Mouse (Mus musculus) limb, embryonic 11.5 days (tissue): ENCODE measurements around the gene Arrdc2. TPM values are rescaled to one million over a fixed set of nuclear protein-coding genes. Genes with fewer than 3 reads are reported as not detected.

Experiments
- ATAC-seq: fragments of 200-750 bp; cut with Nextera tagmentation; 2 replicates; pipeline ENCODE4 v1.8.0; 2017; ENCODE audit warnings: low read depth; ENCODE audit not compliant: insufficient number of reproducible peaks, low FRiP score, low TSS enrichment
- DNase-seq: peaks from one replicate; pipeline ENCODE4 v3.0.0-alpha.2; 2015; ENCODE audit warnings: low spot score
- H3K27ac ChIP-seq: fragments of 300-500 bp; sonication (generic); replicated peaks from 2 replicates; pipeline ENCODE4 v1.5.1; 2014; ENCODE audit warnings: low read depth, mild to moderate bottlenecking, low read length
- H3K27me3 ChIP-seq: fragments of 300-500 bp; sonication (generic); 2 replicates; pipeline ENCODE4 v1.6.1; 2014; ENCODE audit warnings: mild to moderate bottlenecking, low read length, mixed read lengths; ENCODE audit not compliant: control insufficient read depth, insufficient read depth
- H3K36me3 ChIP-seq: fragments of 300-500 bp; sonication (generic); 2 replicates; pipeline ENCODE4 v1.6.1; 2014; ENCODE audit warnings: mild to moderate bottlenecking, low read length, moderate library complexity, mixed read lengths; ENCODE audit not compliant: control insufficient read depth, insufficient read depth
- H3K4me1 ChIP-seq: fragments of 300-500 bp; sonication (generic); 2 replicates; pipeline ENCODE4 v1.6.1; 2014; ENCODE audit warnings: low read length, mixed read lengths; ENCODE audit not compliant: control insufficient read depth, insufficient read depth
- H3K4me2 ChIP-seq: fragments of 300-500 bp; sonication (generic); 2 replicates; pipeline ENCODE4 v1.6.1; 2014; ENCODE audit warnings: low read depth, mild to moderate bottlenecking, moderate library complexity; ENCODE audit not compliant: severe bottlenecking
- H3K4me3 ChIP-seq: fragments of 300-500 bp; sonication (generic); 2 replicates; pipeline ENCODE4 v1.5.1; 2014; ENCODE audit warnings: low read depth, low read length
- H3K9ac ChIP-seq: fragments of 300-500 bp; sonication (generic); 2 replicates; pipeline ENCODE4 v1.6.1; 2014; ENCODE audit warnings: mild to moderate bottlenecking, low read length
- H3K9me3 ChIP-seq: fragments of 300-500 bp; sonication (generic); 2 replicates; pipeline ENCODE4 v1.6.1; 2016; ENCODE audit warnings: low read length; ENCODE audit not compliant: control insufficient read depth
- WGBS: fragments of 180-500 bp; shearing (Covaris S2); extraction: QIAGEN DNeasy Blood & Tissue Kit; methylation state at CpG from one replicate; pipeline ENCODE4 v1.1.7; 2014; 5-methylcytosine and 5-hydroxymethylcytosine counted together
- microRNA-seq: library from miRNA; unstranded; fragments of <30 nt; microRNA quantifications from one replicate; pipeline ENCODE4, GENCODE M21; 2016
- polyA plus RNA-seq: library from polyadenylated mRNA; unstranded; fragments of >200 nt; fragmentation: Nextera tagmentation; extraction: Ambion mirVana; gene quantifications from 2 replicates; pipeline ENCODE4 v1.2.1, GENCODE M21; 2014

The Arrdc2 gene
- polyA plus RNA-seq, 1 experiment from 2014 or later = 5.1 TPM

- 64% methylated on average over 8 of the region's 8 CpGs for WGBS
- H3K4me1 ChIP-seq = peaks cover 28% of the 10 kb centered on the region
Measured at GRCm38 (mm10) chr8:70790846-70791245, 48.7 kb downstream of the Arrdc2 start.

GRCm38 (mm10) chr8:70789046-70789445 lies 50.5 kb downstream of the Arrdc2 start:
- Histone ChIP-seq H3K4me1 (peaks cover 28% of the 10 kb centered on the region), H3K4me3 (no peak overlapping the region)
- ATAC-seq = no peak

More at GRCm38 (mm10) chr8:70790846-70791245, 48.7 kb downstream of the Arrdc2 start:
- Histone ChIP-seq H3K4me2 (peak overlapping the region; percentile 60), H3K9me3 (no peaks in the 10 kb centered on the region), H3K36me3 (peaks cover 2% of the 10 kb centered on the region; the same call in 1 of the 2 replicates), H3K27me3 (peaks cover 2% of the 10 kb centered on the region; the same call in 1 of the 2 replicates), H3K9ac (peak overlapping the region; percentile 75), H3K27ac (no peak overlapping the region), H3K4me3 (0 out of 2 replicates have a peak overlapping the region, but pooled peaks have one; percentile 60)
- no peak for ATAC-seq
- DNase-seq = no peak

GRCm38 (mm10) chr8:70787941-70788667 lies 51.4 kb downstream of the Arrdc2 start:
- DNase-seq (peak; percentile 84), ATAC-seq (no peak)
- Histone ChIP-seq H3K9me3 (no peaks in the 10 kb centered on the region), H3K9ac (no peak overlapping the region), H3K4me3 (0 out of 2 replicates have a peak overlapping the region, but pooled peaks have one; percentile 5), H3K4me1 (peaks cover 24% of the 10 kb centered on the region), H3K27me3 (no peaks in the 10 kb centered on the region), H3K36me3 (peaks cover 6% of the 10 kb centered on the region; the same call in 1 of the 2 replicates), H3K27ac (no peak overlapping the region), H3K4me2 (peak overlapping the region; percentile 28; the same call in 1 of the 2 replicates)
- 14% methylated on average over 30 of the region's 30 CpGs for WGBS

More at GRCm38 (mm10) chr8:70789046-70789445, 50.5 kb downstream of the Arrdc2 start:
- 72% methylated on average over 10 of the region's 10 CpGs for WGBS
- H3K9ac ChIP-seq = no peak overlapping the region
- H3K27me3 ChIP-seq = no peaks in the 10 kb centered on the region
- H3K36me3 ChIP-seq = peaks cover 6% of the 10 kb centered on the region; the same call in 1 of the 2 replicates
- no peaks in the 10 kb centered on the region for H3K9me3 ChIP-seq
- DNase-seq = no peak
- no peak overlapping the region for H3K27ac ChIP-seq
- H3K4me2 ChIP-seq = no peak overlapping the region

- Histone ChIP-seq H3K9ac (no peak overlapping the region), H3K4me3 (no peak overlapping the region), H3K4me1 (peaks cover 17% of the 10 kb centered on the region)
Measured at GRCm38 (mm10) chr8:70787051-70787445, 52.5 kb downstream of the Arrdc2 start.

GRCm38 (mm10) chr8:70786291-70787050 lies 53.0 kb downstream of the Arrdc2 start:
- no peaks in the 10 kb centered on the region for H3K9me3 ChIP-seq
- no peak overlapping the region for H3K9ac ChIP-seq
- H3K4me1 ChIP-seq = peaks cover 14% of the 10 kb centered on the region
- H3K36me3 ChIP-seq = peaks cover 9% of the 10 kb centered on the region; the same call in 1 of the 2 replicates
- H3K4me2 ChIP-seq = no peak overlapping the region
- 87% methylated on average over 25 of the region's 25 CpGs for WGBS
- no peak overlapping the region for H3K27ac ChIP-seq
- no peaks in the 10 kb centered on the region for H3K27me3 ChIP-seq
- H3K4me3 ChIP-seq = no peak overlapping the region
- DNase-seq = no peak
- ATAC-seq = no peak

More at GRCm38 (mm10) chr8:70787051-70787445, 52.5 kb downstream of the Arrdc2 start:
- no peak for ATAC-seq
- Histone ChIP-seq H3K9me3 (no peaks in the 10 kb centered on the region), H3K4me2 (no peak overlapping the region), H3K27me3 (no peaks in the 10 kb centered on the region), H3K36me3 (peaks cover 9% of the 10 kb centered on the region; the same call in 1 of the 2 replicates), H3K27ac (no peak overlapping the region)
- no peak for DNase-seq
- WGBS = 87% methylated on average over 3 of the region's 3 CpGs

Small RNA genes lying within 50 kb of the gene (microRNA-seq; reads per million reads assigned to microRNA genes)
- gene Mir7240 = not detected

Other genes with a start within 250 kb of the Arrdc2 start
- gene Isyna1, start 245.3 kb downstream of the Arrdc2 start, polyA plus RNA-seq = 100 and 114 TPM in 2 replicates
- 167 and 177 TPM in 2 replicates for gene Ssbp4, start 230.8 kb downstream of the Arrdc2 start, polyA plus RNA-seq
- 0.57 TPM in 2 replicates for gene Lrrc25, start 223.6 kb downstream of the Arrdc2 start, polyA plus RNA-seq
- 0.15 TPM in 1 of 2 replicates, not detected in the other for gene Gdf15, start 207.3 kb downstream of the Arrdc2 start, polyA plus RNA-seq
- 48.9 and 59.4 TPM in 2 replicates for gene Pgpep1, start 179.3 kb downstream of the Arrdc2 start, polyA plus RNA-seq
- 356 and 388 TPM in 2 replicates for gene Lsm4, start 166.5 kb downstream of the Arrdc2 start, polyA plus RNA-seq
- 104 and 109 TPM in 2 replicates for gene Jund, start 140.8 kb downstream of the Arrdc2 start, polyA plus RNA-seq
- gene Iqcn, start 136.3 kb downstream of the Arrdc2 start, polyA plus RNA-seq = not detected in 2 replicates
- not detected in 2 replicates for gene Gm3336, start 121.2 kb downstream of the Arrdc2 start, polyA plus RNA-seq
- 0.08 and 0.13 TPM in 2 replicates for gene Pde4c, start 116.0 kb downstream of the Arrdc2 start, polyA plus RNA-seq
- 11.6 and 12.3 TPM in 2 replicates for gene Rab3a, start 85.0 kb downstream of the Arrdc2 start, polyA plus RNA-seq
- gene Mpv17l2, start 78.8 kb downstream of the Arrdc2 start, polyA plus RNA-seq = 23.1 and 23.6 TPM in 2 replicates
- 46.9 and 48.3 TPM in 2 replicates for gene Pik3r2, start 63.0 kb downstream of the Arrdc2 start, polyA plus RNA-seq
- gene Mast3, start 34.7 kb downstream of the Arrdc2 start, polyA plus RNA-seq = 11.7 and 14.6 TPM in 2 replicates
- gene Il12rb1, start 31.3 kb downstream of the Arrdc2 start, polyA plus RNA-seq = not detected in 2 replicates
- gene Kcnn1, start 23.5 kb upstream of the Arrdc2 start, polyA plus RNA-seq = 3.8 and 3.9 TPM in 2 replicates
- 154 and 161 TPM in 2 replicates for gene Ccdc124, start 34.2 kb upstream of the Arrdc2 start, polyA plus RNA-seq
- gene Slc5a5, start 53.0 kb upstream of the Arrdc2 start, polyA plus RNA-seq = 0.09 and 0.34 TPM in 2 replicates
- 3,769 and 3,846 TPM in 2 replicates for gene Rpl18a, start 57.7 kb upstream of the Arrdc2 start, polyA plus RNA-seq
- gene Map1s, start 66.2 kb upstream of the Arrdc2 start, polyA plus RNA-seq = 42.3 and 44.8 TPM in 2 replicates